Mouse (Mus musculus): ENCODE results near the gene Hs1bp3.

DNA sequence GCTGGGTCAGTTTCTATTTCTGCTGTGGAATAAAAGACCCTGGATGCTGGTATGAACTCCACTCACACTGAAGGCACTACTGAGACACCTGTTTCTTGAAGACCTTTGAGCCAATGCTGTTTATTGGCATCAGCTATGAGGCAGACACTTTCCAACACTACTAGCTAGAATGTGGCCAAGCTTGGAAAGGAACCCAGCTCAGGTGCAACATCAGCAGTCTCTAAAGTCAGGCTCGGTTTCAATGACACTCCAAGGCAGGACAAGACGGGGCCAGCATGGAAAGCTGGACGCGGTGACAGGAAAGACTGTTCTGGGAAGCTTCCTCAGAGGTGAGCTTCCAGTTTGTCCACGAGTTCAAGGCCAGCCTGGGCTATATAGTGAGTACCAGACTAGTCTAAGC is 80.0 kb downstream of the Hs1bp3 start:
- no peak for TF ChIP-seq CTCF (conservative IDR thresholded peaks at IDR 0.05; ENCODE audit: low read length)
- no peak for TF ChIP-seq POU5F1 (IDR thresholded peaks at IDR 0.05; ENCODE audit: borderline replicate concordance, low read length)
- no peak for TF ChIP-seq NANOG (IDR thresholded peaks at IDR 0.05; ENCODE audit: borderline replicate concordance, low read length)
